Mouse (Mus musculus) thymus, postnatal 36 days (tissue): Measurements from ENCODE around the gene Gpr108.
A peak's percentile ranks its signal among the peaks of the same experiment; 100 is the strongest.

Experiments used
- DNase-seq, 2 experiments: peaks; one replicate each; pipeline ENCODE4 v3.0.0; 2022; ENCODE audit warnings: mixed read lengths in 2 of 2

Gene Gpr108

DNA sequence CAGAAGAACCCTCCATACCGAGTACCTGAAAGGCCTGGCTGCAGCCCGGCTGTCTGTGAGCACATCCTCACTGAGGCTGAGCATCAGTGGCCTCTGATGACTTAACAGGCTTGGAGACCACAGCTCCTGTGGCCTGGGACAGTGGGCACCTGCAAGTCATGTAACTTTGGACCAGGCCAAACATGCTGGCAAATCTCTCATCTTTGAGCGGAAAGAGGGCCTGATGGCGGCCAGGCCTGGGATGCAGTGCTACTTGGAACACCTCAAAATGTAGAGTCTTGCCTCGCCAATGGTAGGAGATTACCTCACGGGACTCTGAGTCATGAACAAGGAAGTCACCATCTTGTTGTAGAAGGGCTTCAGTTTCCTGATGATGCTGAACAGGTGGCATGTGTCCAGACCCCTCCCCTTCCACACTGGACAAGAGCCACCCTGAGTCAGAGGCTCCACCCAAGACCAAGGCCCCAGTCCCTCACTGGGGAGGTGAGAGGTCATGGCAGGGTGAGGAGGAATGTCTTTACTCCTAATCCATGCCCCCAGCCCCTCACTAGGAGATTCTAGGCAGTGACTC lies 19.4 kb upstream of the Gpr108 start:
- DNase-seq = no peak

- peak; percentile 53 to 70 for DNase-seq
Observed at GRCm38 (mm10) chr17:57264972-57265945, 17.0 kb upstream of the Gpr108 start.

GRCm38 (mm10) chr17:57264164-57264563 lies 15.9 kb upstream of the Gpr108 start:
- no peak for DNase-seq

- DNase-seq = no peak
Observed at GRCm38 (mm10) chr17:57262901-57263550, 14.8 kb upstream of the Gpr108 start.

GRCm38 (mm10) chr17:57261796-57262195 lies 13.6 kb upstream of the Gpr108 start:
- no peak for DNase-seq

GRCm38 (mm10) chr17:57261286-57261685 lies 13.0 kb upstream of the Gpr108 start:
- DNase-seq = no peak

DNA sequence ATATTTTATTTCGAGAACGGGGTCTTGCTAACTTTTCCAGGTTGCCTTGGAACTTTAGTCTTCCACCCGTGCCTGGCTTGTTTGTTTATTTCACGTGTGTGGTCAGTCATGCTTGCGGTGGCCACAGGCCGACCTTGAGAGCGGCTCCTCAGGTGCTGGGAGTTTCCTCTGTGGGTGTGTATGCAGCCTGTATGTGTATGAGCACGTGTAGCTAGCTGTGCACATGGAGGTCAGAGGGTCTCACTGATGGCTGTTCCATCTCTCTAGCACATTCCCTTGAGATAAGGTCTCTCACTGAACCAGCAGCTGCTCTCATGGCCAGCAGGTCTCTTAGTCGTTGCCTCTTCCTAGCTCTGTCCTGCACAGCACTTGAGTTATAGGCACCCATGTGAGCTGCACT lies 12.1 kb upstream of the Gpr108 start:
- no peak for DNase-seq

GRCm38 (mm10) chr17:57259742-57260141 lies 11.5 kb upstream of the Gpr108 start:
- no peak for DNase-seq

DNA sequence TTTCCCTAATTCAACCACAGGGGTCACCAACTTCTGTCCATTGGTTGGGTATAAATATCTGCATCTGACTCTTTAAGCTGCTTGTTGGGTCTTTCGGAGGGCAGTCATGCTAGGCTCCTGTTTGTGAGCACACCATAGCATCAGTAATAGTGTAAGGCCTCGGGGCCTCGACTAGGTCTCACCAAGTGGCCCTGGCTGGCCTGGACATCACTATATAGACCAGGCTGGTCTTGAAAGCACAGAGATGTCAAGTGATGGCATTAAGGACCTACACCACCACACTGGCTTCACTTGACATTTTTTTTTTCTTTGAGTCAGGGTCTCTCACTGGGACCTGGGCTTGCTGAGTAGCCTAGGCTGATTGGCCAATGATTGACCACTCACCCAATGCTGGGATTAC lies 9.9 kb upstream of the Gpr108 start:
- no peak for DNase-seq

DNA sequence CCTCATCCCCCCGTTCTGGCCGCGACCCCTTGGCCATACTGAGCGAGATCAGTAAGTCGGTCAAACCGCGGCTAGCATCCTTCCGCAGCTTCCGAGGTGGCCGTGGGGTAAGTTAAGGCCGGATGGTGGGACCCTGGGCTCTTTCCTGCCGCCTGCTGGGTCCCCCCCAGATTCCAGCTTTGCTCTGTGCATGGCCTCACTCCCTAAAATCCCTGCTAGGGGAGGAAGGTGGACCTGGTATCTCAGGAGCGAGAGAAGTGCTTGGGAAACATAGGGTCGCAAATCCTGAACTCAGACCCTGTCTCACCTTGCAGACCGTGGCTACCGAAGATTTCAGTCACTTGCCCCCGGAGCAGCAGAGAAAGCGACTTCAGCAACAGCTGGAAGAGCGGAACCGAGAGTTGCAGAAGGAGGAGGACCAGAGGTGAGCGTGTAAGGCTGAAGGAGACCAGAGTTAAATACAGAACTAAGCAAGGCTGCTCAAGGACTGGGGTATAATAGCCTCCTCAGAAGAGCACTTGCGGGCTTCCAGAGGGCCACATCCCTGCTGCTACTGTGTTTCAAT lies 8.8 kb upstream of the Gpr108 start:
- DNase-seq = peak in 1 of 2 experiments; percentile 1

DNA sequence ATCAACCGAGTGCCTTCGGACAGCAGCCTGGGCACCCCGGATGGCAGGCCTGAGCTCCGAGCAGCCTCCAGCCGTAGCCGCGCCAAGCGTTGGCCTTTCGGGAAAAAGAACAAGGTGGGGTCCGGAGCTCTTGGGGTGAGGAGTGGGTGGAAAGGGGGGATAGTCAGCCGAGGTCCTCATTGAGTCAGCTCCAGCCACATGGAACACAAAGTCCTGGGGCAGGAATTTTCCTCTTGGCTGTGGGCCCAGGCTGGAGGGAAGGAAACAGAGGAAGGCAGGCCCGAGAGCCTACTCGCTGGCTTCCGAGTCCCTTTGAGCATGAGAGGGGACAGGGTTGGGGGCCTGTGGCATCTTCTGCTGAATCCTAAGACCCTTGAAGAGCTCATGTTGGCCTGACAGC lies 7.1 kb upstream of the Gpr108 start:
- no peak for DNase-seq

DNA sequence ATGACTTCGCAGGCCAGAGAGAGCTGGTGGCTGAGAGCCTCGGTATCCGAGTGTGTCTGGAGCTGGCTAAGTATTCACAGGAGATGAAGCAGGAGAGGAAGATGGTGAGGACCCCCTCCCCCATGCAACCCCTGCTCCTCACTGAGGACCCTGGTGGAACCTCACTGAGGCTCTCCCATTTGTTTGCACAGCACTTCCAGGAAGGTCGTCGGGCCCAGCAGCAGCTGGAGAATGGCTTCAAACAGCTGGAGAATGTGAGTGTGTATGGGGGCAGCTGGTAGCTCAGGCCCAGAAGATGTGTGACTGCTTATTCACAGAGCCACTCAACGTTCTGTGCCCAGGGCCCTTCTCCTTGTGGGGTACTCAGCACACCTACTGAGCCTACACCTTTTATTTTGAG lies 5.1 kb upstream of the Gpr108 start:
- DNase-seq = no peak

DNA sequence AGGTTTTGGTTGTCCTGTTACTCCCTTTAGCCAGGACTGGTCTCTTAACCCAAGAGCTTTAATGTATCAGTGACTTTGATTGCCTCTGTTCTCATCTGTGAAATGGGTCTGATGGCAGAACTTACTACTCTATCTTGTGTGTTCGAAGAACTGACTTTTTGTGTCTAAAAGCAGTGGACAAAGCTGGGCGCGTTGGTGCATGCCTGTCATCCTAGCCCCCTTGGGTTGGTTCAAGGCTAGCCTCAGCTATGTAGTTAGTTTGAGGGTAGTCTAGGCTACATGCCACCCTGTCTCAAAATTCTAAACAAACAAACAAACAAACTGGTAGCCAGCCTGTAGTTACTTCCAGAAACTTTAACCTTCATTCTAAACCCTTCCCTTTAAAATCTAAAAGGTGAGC lies 3.2 kb upstream of the Gpr108 start:
- DNase-seq = no peak

GRCm38 (mm10) chr17:57250461-57251160 lies 2.4 kb upstream of the Gpr108 start:
- DNase-seq = peak; percentile 25 to 45

DNA sequence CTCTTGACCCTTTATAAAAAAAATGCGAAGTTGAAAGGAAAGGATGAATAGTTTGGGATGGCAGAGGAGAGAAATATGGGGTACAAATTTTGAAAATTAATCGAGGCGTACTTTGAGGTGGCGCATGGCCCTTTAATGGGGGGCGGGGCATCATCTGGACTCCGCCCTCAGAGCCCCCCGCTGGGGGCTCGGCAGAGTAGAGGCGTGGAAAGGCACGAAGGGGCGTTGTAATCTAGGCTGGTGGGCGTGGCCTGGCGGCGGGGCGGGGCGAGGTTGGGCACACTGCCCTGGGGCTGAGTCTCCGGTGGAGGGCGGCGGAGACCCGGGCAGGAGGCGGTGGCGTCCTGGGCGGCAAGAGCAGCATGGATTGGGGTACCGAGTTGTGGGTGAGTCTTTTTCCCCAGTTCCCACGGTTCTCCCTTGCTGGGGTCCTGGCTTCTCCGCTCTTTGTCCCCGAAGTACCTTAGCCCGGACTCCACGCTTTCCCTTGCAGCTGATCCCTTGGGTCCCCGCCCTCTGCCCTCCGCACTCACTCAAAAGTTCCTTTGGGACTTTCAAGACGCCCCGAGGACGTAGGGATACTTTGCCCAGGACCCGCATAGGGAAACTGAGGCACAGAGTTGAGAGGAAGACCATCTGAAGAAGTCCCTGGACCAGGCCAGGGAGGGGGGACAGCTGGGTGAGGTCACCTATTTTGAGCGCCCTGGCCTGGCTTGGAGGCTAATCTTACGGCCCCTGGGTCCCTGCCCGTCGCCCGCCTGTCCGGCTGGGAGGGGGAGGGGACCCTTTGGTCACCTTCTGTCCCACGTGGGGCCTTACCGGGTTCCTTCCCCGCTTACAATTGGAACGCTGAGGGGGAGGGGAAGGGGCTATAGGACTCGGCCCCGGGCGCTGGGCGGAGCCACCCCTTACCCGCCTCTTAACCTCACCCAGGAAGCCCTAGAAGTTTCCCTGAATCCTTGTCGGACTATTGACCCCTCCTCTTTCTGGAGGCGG lies 1.2 kb upstream of the Gpr108 start, which contains the start of gene Trip10:
Gene Trip10, plus strand, starts transcription at position 270 of the 996 bp plus-strand sequence.
- peak; percentile 97 to 99 for DNase-seq

DNA sequence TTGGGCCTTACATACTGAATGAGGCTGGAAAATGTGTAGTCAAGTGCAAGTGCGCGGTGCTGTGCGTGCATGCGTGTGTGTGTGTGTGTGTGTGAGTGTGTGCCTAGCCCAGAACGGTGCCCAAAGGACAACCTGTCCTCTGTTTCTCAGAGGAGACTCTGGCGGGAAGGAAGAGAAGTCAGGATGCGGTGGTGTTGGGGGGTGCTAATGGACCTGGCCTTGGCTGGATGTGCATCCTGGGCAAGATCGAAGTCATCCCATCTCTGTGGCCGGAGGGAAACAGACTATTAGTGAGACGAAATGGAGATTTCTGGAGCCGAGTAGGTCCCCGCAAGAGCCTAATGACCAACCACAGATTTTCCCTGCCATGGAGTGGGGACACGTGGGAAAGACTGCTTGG lies 525 bp upstream of the Gpr108 start:
- DNase-seq = peak in 1 of 2 experiments; percentile 48

DNA sequence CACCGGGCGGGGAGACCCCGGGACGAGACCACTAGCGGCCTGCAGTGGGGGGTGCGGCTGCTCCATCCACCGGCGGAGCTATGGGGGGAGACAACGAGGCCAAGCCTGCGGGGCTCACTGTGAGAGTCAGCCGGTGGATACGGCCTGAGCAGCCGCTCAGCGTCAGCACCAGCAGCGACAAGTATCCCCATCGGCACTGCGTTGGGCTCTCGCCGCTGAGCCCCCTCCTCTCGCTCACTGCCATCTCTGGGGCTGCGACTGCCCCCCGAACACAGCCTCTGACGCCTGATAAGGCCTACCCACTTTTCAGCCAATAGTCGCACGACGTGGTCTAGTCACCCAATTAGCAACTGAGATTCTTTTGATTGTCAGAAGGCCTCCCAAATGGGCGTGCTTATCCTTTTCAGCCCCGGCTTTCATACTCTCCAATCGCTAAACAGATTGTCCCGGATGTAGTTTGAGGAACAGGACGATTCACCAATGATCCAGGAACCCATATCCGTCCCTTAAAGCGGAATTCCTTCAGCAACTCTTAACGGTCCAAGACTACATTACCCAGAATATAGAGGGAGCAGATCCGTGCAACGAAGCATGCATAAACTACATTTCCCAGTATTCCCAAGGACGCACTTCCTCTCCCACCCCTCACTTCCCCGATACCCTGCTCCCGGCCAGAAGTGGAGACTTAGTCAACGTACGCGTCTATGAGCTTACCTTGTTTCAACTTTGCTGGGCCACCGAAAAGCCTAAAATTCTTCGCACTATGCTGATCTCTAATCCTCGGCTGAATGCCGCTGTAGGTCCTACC lies 649 bp downstream of the Gpr108 start:
- peak; percentile 86 to 93 for DNase-seq

DNA sequence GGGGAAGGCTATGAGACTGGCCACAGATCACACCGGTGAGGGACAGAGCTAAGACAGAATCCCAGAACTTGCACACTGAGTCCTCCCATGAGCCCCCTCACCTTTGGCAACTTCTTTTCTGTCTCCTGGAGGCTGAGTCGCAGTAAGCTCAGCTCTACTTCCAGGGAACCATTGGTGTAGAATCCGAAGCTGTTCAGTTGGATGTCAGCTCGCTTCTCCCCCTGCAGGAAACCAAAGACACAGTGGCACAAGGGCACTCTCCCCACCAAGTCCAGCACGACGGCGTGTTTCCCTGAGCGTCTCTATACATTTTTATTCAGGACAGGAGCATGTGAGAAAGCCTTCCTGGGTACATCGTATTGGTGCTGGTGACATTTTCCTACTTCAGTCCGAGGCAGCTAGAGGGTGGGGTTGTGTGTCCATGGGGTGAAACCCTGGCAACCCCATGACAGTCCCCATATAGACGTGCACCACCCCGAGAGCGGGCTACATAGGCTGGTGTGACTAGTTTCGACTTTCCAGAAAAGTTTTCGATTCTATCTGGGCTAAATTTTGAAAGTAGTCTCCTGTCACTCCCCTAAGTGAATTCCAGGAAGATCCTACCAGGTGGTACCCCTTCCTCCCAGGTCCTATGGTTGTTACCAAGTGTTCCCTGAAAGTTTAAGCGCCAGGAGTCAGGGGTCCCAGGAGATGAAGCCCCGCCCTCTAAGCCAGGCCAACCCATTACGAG lies 1.4 kb downstream of the Gpr108 start:
- peak; percentile 21 to 35 for DNase-seq

- no peak for DNase-seq
Observed at GRCm38 (mm10) chr17:57245311-57245929, 2.8 kb downstream of the Gpr108 start.
